Mouse (Mus musculus) intestine, embryonic 16.5 days (tissue): Measurements from ENCODE around the gene Ttll9. TPM values are rescaled to one million over a fixed set of nuclear protein-coding genes. Genes with fewer than 3 reads are reported as not detected.

Experiments
- ATAC-seq: fragments of 200-750 bp; cut with Nextera tagmentation; 2 replicates; pipeline ENCODE4 v1.8.0; 2017; ENCODE audit warnings: moderate TSS enrichment, moderate library complexity
- H3K27ac ChIP-seq: fragments of 300-500 bp; sonication (generic); 2 replicates; pipeline ENCODE4 v1.5.1; 2014; ENCODE audit warnings: mild to moderate bottlenecking, low read length
- H3K27me3 ChIP-seq: fragments of 300-500 bp; sonication (generic); replicated peaks from 2 replicates; pipeline ENCODE4 v1.6.1; 2014; ENCODE audit warnings: low read length, control low read depth, mixed read lengths; ENCODE audit not compliant: control insufficient read depth, insufficient read depth
- H3K36me3 ChIP-seq: fragments of 300-500 bp; sonication (generic); 2 replicates; pipeline ENCODE4 v1.6.1; 2014; ENCODE audit warnings: low read length, control low read depth; ENCODE audit not compliant: control insufficient read depth, insufficient read depth
- H3K4me1 ChIP-seq: fragments of 300-500 bp; sonication (generic); 2 replicates; pipeline ENCODE4 v1.6.1; 2014; ENCODE audit warnings: low read length, control low read depth, mixed read lengths; ENCODE audit not compliant: control insufficient read depth, insufficient read depth
- H3K4me2 ChIP-seq: fragments of 300-500 bp; sonication (generic); 2 replicates; pipeline ENCODE4 v1.6.1; 2014; ENCODE audit warnings: low read depth, low read length, control low read depth
- H3K4me3 ChIP-seq: fragments of 300-500 bp; sonication (generic); 2 replicates; pipeline ENCODE4 v1.5.1; 2014; ENCODE audit warnings: mild to moderate bottlenecking, low read length
- H3K9ac ChIP-seq: fragments of 300-500 bp; sonication (generic); 2 replicates; pipeline ENCODE4 v1.6.1; 2014; ENCODE audit warnings: low read depth, low read length
- H3K9me3 ChIP-seq: fragments of 300-500 bp; sonication (generic); 2 replicates; pipeline ENCODE4 v1.6.1; 2016; ENCODE audit warnings: low read length, control low read depth; ENCODE audit not compliant: control insufficient read depth
- WGBS: fragments of 180-500 bp; shearing (Covaris S2); extraction: QIAGEN DNeasy Blood & Tissue Kit; methylation state at CpG from one replicate; pipeline ENCODE4 v1.1.7; 2014; 5-methylcytosine and 5-hydroxymethylcytosine counted together
- polyA plus RNA-seq: library from polyadenylated mRNA; unstranded; fragments of >200 nt; fragmentation: Nextera tagmentation; extraction: Ambion mirVana; gene quantifications from 2 replicates; pipeline ENCODE4 v1.2.1, GENCODE M21; 2015

Gene Ttll9
- polyA plus RNA-seq, 1 experiment from 2014 or later, result 0.16 TPM

GRCm38 (mm10) chr2:152933614-152934013 is 28.7 kb upstream of the Ttll9 start:
- Histone ChIP-seq H3K4me3 (no peak overlapping the region), H3K9ac (no peak overlapping the region), H3K27ac (no peak overlapping the region), H3K4me2 (no peak overlapping the region), H3K27me3 (no peaks in the 10 kb centered on the region; the same call in 1 of the 2 replicates), H3K4me1 (no peaks in the 10 kb centered on the region; the same call in 1 of the 2 replicates), H3K36me3 (no peaks in the 10 kb centered on the region), H3K9me3 (no peaks in the 10 kb centered on the region)
- WGBS, result 38% methylated on average over 5 of the region's 5 CpGs
- no peak for ATAC-seq

GRCm38 (mm10) chr2:152939846-152940245 is 22.4 kb upstream of the Ttll9 start:
- Histone ChIP-seq H3K36me3 (no peaks in the 10 kb centered on the region), H3K4me3 (no peak overlapping the region), H3K9me3 (no peaks in the 10 kb centered on the region), H3K27me3 (peaks cover 49% of the 10 kb centered on the region), H3K27ac (no peak overlapping the region), H3K4me2 (no peak overlapping the region), H3K4me1 (peaks cover 5% of the 10 kb centered on the region; the same call in 1 of the 2 replicates), H3K9ac (no peak overlapping the region)
- no peak for ATAC-seq
- WGBS, result 15% methylated on average over 4 of the region's 4 CpGs

- no peak overlapping the region for H3K4me2 ChIP-seq
- H3K4me1 ChIP-seq, result peaks cover 5% of the 10 kb centered on the region; the same call in 1 of the 2 replicates
- H3K9me3 ChIP-seq, result no peaks in the 10 kb centered on the region
- no peak overlapping the region for H3K4me3 ChIP-seq
- 81% methylated on average over 6 of the region's 6 CpGs for WGBS
- H3K36me3 ChIP-seq, result no peaks in the 10 kb centered on the region
- no peak overlapping the region for H3K9ac ChIP-seq
- H3K27me3 ChIP-seq, result peaks cover 61% of the 10 kb centered on the region
- no peak for ATAC-seq
- H3K27ac ChIP-seq, result no peak overlapping the region
Observed at GRCm38 (mm10) chr2:152941106-152941505, 21.2 kb upstream of the Ttll9 start.

- ATAC-seq, result no peak
- Histone ChIP-seq H3K36me3 (no peaks in the 10 kb centered on the region), H3K27ac (no peak overlapping the region), H3K4me1 (peaks cover 5% of the 10 kb centered on the region; the same call in 1 of the 2 replicates), H3K4me3 (no peak overlapping the region), H3K9me3 (no peaks in the 10 kb centered on the region), H3K4me2 (no peak overlapping the region), H3K9ac (no peak overlapping the region), H3K27me3 (peaks cover 63% of the 10 kb centered on the region)
- 32% methylated on average over 7 of the region's 7 CpGs for WGBS
Observed at GRCm38 (mm10) chr2:152941776-152942175, 20.5 kb upstream of the Ttll9 start.

- Histone ChIP-seq H3K36me3 (no peaks in the 10 kb centered on the region), H3K9ac (peak overlapping the region; percentile 42; the same call in 1 of the 2 replicates), H3K4me1 (peaks cover 5% of the 10 kb centered on the region; the same call in 1 of the 2 replicates), H3K27ac (no peak overlapping the region), H3K9me3 (no peaks in the 10 kb centered on the region), H3K4me3 (peak overlapping the region; percentile 43), H3K27me3 (peaks cover 63% of the 10 kb centered on the region), H3K4me2 (peak overlapping the region; percentile 65)
- no peak for ATAC-seq
- 2% methylated on average over 60 of the region's 65 CpGs for WGBS
Observed at GRCm38 (mm10) chr2:152942898-152943515, 19.3 kb upstream of the Ttll9 start.

- 8% methylated on average over 8 of the region's 8 CpGs for WGBS
- peak overlapping the region; percentile 65; the same call in 1 of the 2 replicates for H3K4me2 ChIP-seq
Observed at GRCm38 (mm10) chr2:152943568-152943967, 18.7 kb upstream of the Ttll9 start.

GRCm38 (mm10) chr2:152944013-152944412 is 18.3 kb upstream of the Ttll9 start:
- Histone ChIP-seq H3K4me3 (no peak overlapping the region), H3K27ac (no peak overlapping the region), H3K4me2 (no peak overlapping the region), H3K4me1 (peaks cover 5% of the 10 kb centered on the region; the same call in 1 of the 2 replicates), H3K9me3 (no peaks in the 10 kb centered on the region), H3K36me3 (no peaks in the 10 kb centered on the region), H3K9ac (no peak overlapping the region), H3K27me3 (peaks cover 70% of the 10 kb centered on the region)
- no peak for ATAC-seq
- 63% methylated on average over 9 of the region's 9 CpGs for WGBS

More at GRCm38 (mm10) chr2:152943568-152943967, 18.7 kb upstream of the Ttll9 start:
- H3K4me1 ChIP-seq, result peaks cover 5% of the 10 kb centered on the region; the same call in 1 of the 2 replicates
- no peak overlapping the region for H3K27ac ChIP-seq
- H3K27me3 ChIP-seq, result peaks cover 67% of the 10 kb centered on the region
- peak overlapping the region; percentile 43 for H3K4me3 ChIP-seq
- no peaks in the 10 kb centered on the region for H3K9me3 ChIP-seq
- no peak overlapping the region for H3K9ac ChIP-seq
- no peaks in the 10 kb centered on the region for H3K36me3 ChIP-seq
- no peak for ATAC-seq

GRCm38 (mm10) chr2:152947098-152947497 is 15.2 kb upstream of the Ttll9 start:
- Histone ChIP-seq H3K27ac (no peak overlapping the region), H3K4me3 (no peak overlapping the region), H3K4me2 (no peak overlapping the region), H3K27me3 (peaks cover 75% of the 10 kb centered on the region), H3K36me3 (no peaks in the 10 kb centered on the region), H3K4me1 (peaks cover 8% of the 10 kb centered on the region; the same call in 1 of the 2 replicates), H3K9me3 (no peaks in the 10 kb centered on the region), H3K9ac (no peak overlapping the region)
- ATAC-seq, result no peak
- whole genome bisulfite sequencing, result 42% methylated on average over 7 of the region's 7 CpGs

GRCm38 (mm10) chr2:152948438-152949020 is 13.8 kb upstream of the Ttll9 start:
- no peak for ATAC-seq
- Histone ChIP-seq H3K9me3 (no peaks in the 10 kb centered on the region), H3K9ac (no peak overlapping the region), H3K4me1 (peaks cover 4% of the 10 kb centered on the region; the same call in 1 of the 2 replicates), H3K4me2 (no peak overlapping the region), H3K27ac (no peak overlapping the region), H3K36me3 (no peaks in the 10 kb centered on the region), H3K4me3 (no peak overlapping the region), H3K27me3 (peaks cover 64% of the 10 kb centered on the region)
- 80% methylated on average over 5 of the region's 5 CpGs for WGBS
